Mouse (Mus musculus): ENCODE measurements around the gene Fanci.

Fanci gene

GRCm38 (mm10) chr7:79464776-79465420, 73.2 kb downstream of the Fanci start:
- no peak for DNase-seq (ENCODE audit: low read depth, low spot score)

- DNase-seq (ENCODE audit: low read depth, low spot score): peak; percentile 42
Observed at GRCm38 (mm10) chr7:79465461-79466044, 73.8 kb downstream of the Fanci start.

GRCm38 (mm10) chr7:79466053-79466901, 74.5 kb downstream of the Fanci start, which contains the start of gene Polg:
Gene Polg (minus strand): TSS chr7:79466362.
- DNase-seq (ENCODE audit: low read depth, low spot score): peak; percentile 99

GRCm38 (mm10) chr7:79467951-79468350, 76.2 kb downstream of the Fanci start:
- DNase-seq (ENCODE audit: low read depth, low spot score): no peak

GRCm38 (mm10) chr7:79468994-79469393, 77.3 kb downstream of the Fanci start:
- no peak for DNase-seq (ENCODE audit: low read depth, low spot score)

DNA sequence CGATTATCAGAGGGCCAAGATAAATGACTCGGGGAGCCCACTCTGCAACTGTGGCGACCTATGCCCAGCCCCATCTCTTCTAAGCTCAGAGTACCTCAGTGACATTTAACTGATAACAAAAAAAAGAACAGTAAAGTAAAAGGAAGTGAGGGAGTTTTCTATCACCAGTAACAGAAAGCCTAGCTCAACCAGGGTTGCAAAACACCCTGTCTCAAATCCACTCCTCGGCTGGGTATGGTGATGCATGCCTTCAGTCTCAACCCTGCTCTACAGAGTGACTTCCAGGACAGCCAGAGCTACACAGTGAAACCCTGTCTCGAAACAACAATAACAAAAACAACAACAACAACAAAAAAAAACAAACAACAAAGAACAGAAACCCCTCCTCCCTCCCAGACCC, 78.0 kb downstream of the Fanci start:
- no peak for DNase-seq (ENCODE audit: low read depth, low spot score)

- no peak for DNase-seq (ENCODE audit: low read depth, low spot score)
Observed at GRCm38 (mm10) chr7:79470718-79471117, 79.0 kb downstream of the Fanci start.

GRCm38 (mm10) chr7:79471436-79471835, 79.7 kb downstream of the Fanci start:
- peak; percentile 34 for DNase-seq (ENCODE audit: low read depth, low spot score)

DNA sequence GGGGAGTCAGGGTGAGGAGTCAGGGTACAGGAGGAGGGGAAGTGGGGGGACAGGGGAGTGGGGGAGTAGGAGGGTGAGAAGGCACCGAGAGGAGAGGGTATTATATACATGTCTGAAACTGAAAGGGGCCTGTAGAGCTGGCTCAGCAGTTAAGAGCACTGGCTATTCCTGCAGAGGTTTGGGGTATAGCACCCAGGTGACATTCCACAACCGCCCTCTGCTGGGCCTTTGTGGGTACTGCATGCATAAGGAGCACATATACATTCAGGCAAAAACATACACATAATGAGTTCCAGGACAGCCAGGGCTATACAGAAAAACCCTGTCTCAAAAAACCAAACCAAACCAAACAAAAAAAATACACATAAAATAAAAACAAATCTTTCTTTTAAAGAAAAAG, 81.1 kb downstream of the Fanci start:
- no peak for DNase-seq (ENCODE audit: low read depth, low spot score)

DNA sequence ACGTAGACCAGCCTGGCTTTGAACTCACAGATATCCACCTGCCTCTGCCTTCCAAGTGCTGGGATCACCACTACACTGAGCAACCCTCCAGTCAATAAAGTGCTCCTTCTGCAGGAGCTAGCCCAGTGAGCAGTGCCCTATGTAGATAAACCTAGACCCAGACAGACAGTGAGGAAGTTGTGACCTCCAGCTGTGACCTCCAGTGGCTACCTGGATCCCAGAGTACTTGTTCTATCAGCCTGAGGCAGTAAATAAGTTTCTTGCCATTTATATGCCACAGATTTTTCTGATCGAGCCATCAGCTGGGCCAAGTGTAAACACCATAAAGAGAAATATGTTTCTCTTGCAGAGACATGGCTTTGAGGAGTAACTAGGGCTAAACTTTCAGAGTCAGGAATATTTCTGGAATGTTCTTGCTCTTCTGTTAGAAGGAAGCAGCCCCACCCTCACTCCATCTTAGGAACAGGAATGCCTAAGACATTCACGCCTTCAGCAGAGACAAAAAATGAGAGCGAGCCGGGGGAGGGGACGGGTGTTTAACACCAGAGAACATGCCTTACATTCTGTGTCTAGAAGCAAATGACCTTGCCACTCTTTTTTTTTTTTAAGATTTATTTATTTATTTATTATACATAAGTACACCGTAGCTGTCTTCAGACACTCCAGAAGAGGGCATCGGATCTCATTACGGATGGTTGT, 81.9 kb downstream of the Fanci start:
- DNase-seq (ENCODE audit: low read depth, low spot score): no peak

- DNase-seq (ENCODE audit: low read depth, low spot score): no peak
Observed at GRCm38 (mm10) chr7:79474831-79475399, 83.2 kb downstream of the Fanci start.

DNA sequence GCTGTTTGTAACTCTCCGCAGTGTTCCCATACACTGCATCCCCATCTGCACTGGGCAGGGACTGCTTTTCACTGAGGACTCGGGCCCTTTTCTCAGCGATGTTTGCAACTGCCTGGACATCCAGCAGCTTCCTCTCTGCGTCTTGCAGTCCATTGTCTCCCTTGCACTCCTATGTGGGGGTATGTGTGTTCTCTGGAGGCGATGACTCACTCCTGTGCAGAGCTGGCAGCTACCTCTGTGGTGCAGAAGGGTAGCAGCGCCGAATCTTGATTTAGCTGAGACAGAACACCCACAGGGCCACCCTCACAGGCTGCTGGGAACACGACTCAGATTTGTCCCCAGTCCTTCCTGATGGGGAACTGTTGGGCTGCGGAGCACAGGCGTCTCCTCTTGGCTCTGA, 94.8 kb downstream of the Fanci start:
- DNase-seq (ENCODE audit: low read depth, low spot score): peak; percentile 96

GRCm38 (mm10) chr7:79493915-79494314, 102.2 kb downstream of the Fanci start:
- DNase-seq (ENCODE audit: low read depth, low spot score): peak; percentile 86

DNA sequence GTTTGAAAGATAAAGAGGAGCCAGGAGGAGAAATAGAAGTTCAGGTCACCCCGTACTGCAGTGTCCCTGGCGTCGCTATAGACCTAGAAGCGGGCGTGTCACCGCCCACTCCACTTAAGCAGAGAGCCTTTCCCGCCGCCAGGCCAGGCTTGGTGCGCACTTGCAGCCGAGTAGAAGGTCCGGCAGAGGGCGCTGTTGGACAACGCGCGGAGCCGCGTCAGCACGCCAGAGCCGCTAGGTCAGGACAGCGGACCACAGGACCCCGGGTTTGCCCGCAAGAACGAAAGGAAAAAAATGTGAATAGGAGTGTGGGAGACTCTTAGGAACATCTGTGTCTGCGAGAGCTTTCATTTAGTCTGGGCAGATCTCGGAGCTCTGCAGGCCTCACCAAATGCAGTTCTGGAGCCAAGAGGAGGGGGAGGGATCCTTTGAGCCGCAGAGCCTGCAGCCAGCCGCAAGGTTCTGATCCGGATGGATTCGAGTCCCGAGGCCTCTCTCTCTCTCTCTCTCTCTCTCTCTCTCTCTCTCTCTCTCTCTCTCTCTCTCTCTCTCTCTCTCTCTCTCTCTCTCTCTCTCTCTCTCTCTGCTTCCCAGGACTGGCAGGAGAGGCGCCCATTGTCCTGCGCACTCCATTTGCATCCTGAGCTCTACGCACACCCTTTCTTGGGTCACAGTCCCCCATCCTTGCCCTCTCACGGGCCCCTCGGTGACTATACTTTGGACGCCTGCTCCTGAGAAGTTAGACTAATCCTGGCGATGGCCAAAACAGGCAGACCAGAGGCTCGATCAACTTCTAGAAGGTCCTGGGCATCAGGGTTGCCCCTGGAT, 104.5 kb downstream of the Fanci start:
- DNase-seq (ENCODE audit: low read depth, low spot score): peak; percentile 94

- DNase-seq (ENCODE audit: low read depth, low spot score): no peak
Observed at GRCm38 (mm10) chr7:79496816-79497328, 105.1 kb downstream of the Fanci start.

- peak; percentile 19 for DNase-seq (ENCODE audit: low read depth, low spot score)
Observed at GRCm38 (mm10) chr7:79497701-79498115, 106.0 kb downstream of the Fanci start.

- DNase-seq (ENCODE audit: low read depth, low spot score): peak; percentile 41
Observed at GRCm38 (mm10) chr7:79498356-79498755, 106.6 kb downstream of the Fanci start.

DNA sequence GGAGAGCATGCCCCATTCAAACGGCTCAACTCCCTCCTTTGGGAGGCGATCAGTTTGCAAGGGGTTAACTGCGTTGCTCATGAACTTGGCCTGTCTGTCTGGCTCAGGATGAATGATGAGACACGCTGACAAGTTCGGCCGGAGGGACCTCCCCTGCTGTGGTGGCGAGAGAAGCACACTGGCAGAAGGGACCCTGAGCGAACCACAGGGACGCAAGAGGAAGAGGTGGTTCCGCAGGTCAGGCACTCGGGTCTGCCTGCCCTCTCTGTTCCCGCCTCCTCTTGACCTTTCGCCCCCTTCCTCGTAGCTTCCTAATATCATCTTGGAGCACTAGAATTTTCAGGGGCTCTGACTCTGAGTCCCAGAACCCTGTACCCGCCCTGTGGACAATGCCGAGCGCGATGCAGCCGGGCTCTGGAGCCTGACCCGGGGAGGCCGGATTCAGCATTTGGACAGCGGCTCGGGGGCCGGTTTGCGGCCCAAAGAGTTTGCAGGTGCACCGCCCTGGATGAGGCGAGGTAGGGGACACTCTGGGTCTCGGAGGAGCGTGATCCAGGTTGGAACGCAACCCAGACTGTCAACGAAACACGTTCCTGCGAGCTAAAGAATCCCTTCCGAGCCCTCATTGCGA, 107.4 kb downstream of the Fanci start:
- DNase-seq (ENCODE audit: low read depth, low spot score): peak; percentile 56
